Mouse (Mus musculus) embryonic facial prominence, embryonic 13.5 days (tissue): ENCODE measurements around the gene Camkmt. TPM values are rescaled to one million over a fixed set of nuclear protein-coding genes. Genes with fewer than 3 reads are reported as not detected.

ENCODE experiments used
- ATAC-seq: fragments of 200-750 bp; cut with Nextera tagmentation; 2 replicates; pipeline ENCODE4 v1.8.0; 2017; ENCODE audit warnings: low read depth; ENCODE audit not compliant: insufficient number of reproducible peaks, insufficient read depth, low FRiP score, low TSS enrichment
- H3K27ac ChIP-seq: fragments of 300-500 bp; sonication (generic); 2 replicates; pipeline ENCODE4 v1.5.1; 2015; ENCODE audit warnings: moderate library complexity, mild to moderate bottlenecking, inconsistent platforms
- H3K27me3 ChIP-seq: fragments of 300-500 bp; sonication (generic); 2 replicates; pipeline ENCODE4 v1.6.1; 2015; ENCODE audit warnings: mild to moderate bottlenecking, inconsistent platforms
- H3K36me3 ChIP-seq: fragments of 300-500 bp; sonication (generic); 2 replicates; pipeline ENCODE4 v1.6.1; 2015; ENCODE audit warnings: mild to moderate bottlenecking, inconsistent platforms
- H3K4me1 ChIP-seq: fragments of 300-500 bp; sonication (generic); 2 replicates; pipeline ENCODE4 v1.6.1; 2015; ENCODE audit warnings: inconsistent platforms
- H3K4me2 ChIP-seq: fragments of 300-500 bp; sonication (generic); 2 replicates; pipeline ENCODE4 v1.6.1; 2015; ENCODE audit warnings: moderate library complexity, mild to moderate bottlenecking, inconsistent platforms
- H3K4me3 ChIP-seq: fragments of 300-500 bp; sonication (generic); 2 replicates; pipeline ENCODE4 v1.5.1; 2015; ENCODE audit warnings: mild to moderate bottlenecking, inconsistent platforms
- H3K9ac ChIP-seq: fragments of 300-500 bp; sonication (generic); 2 replicates; pipeline ENCODE4 v1.6.1; 2015; ENCODE audit warnings: mild to moderate bottlenecking, inconsistent platforms
- H3K9me3 ChIP-seq: fragments of 300-500 bp; sonication (generic); 2 replicates; pipeline ENCODE4 v1.6.1; 2016; ENCODE audit warnings: inconsistent platforms
- WGBS: fragments of 180-500 bp; shearing (Covaris S2); methylation state at CpG from one replicate; pipeline ENCODE4 v1.1.7; 2015; ENCODE audit warnings: mixed read lengths; 5-methylcytosine and 5-hydroxymethylcytosine counted together
- polyA plus RNA-seq: library from polyadenylated mRNA; unstranded; fragments of >200 nt; fragmentation: Nextera tagmentation; extraction: Ambion mirVana; gene quantifications from 2 replicates; pipeline ENCODE4 v1.2.1, GENCODE M21; 2015

The Camkmt gene
- polyA plus RNA-seq, 1 experiment from 2014 or later, result 16.4 TPM

GRCm38 (mm10) chr17:85309046-85309445 is 218.7 kb downstream of the Camkmt start:
- Histone ChIP-seq H3K27ac (no peak overlapping the region), H3K4me2 (no peak overlapping the region), H3K9me3 (no peaks in the 10 kb centered on the region), H3K4me3 (no peak overlapping the region), H3K4me1 (no peaks in the 10 kb centered on the region), H3K27me3 (no peaks in the 10 kb centered on the region), H3K36me3 (no peaks in the 10 kb centered on the region), H3K9ac (no peak overlapping the region)
- ATAC-seq, result no peak
- WGBS, result 84% methylated on average over 10 of the region's 10 CpGs

- no peak overlapping the region for H3K27ac ChIP-seq
Measured at GRCm38 (mm10) chr17:85311348-85311747, 221.0 kb downstream of the Camkmt start.

GRCm38 (mm10) chr17:85318401-85318800 is 228.0 kb downstream of the Camkmt start:
- Histone ChIP-seq H3K4me1 (peaks cover 6% of the 10 kb centered on the region; the same call in 1 of the 2 replicates), H3K4me3 (no peak overlapping the region), H3K4me2 (no peak overlapping the region), H3K9ac (0 out of 2 replicates have a peak overlapping the region, but pooled peaks have one; percentile 21), H3K27me3 (no peaks in the 10 kb centered on the region), H3K36me3 (no peaks in the 10 kb centered on the region), H3K9me3 (no peaks in the 10 kb centered on the region), H3K27ac (no peak overlapping the region)
- 37% methylated on average over 10 of the region's 10 CpGs for WGBS
- no peak for ATAC-seq

More at GRCm38 (mm10) chr17:85311348-85311747, 221.0 kb downstream of the Camkmt start:
- WGBS, result 75% methylated on average over 13 of the region's 13 CpGs
- Histone ChIP-seq H3K4me2 (no peak overlapping the region), H3K9me3 (no peaks in the 10 kb centered on the region), H3K4me1 (no peaks in the 10 kb centered on the region), H3K9ac (no peak overlapping the region), H3K36me3 (no peaks in the 10 kb centered on the region), H3K27me3 (no peaks in the 10 kb centered on the region), H3K4me3 (no peak overlapping the region)
- no peak for ATAC-seq

- Histone ChIP-seq H3K4me2 (no peak overlapping the region), H3K27ac (no peak overlapping the region), H3K27me3 (no peaks in the 10 kb centered on the region), H3K4me3 (no peak overlapping the region), H3K36me3 (no peaks in the 10 kb centered on the region), H3K4me1 (peaks cover 6% of the 10 kb centered on the region; the same call in 1 of the 2 replicates), H3K9ac (no peak overlapping the region), H3K9me3 (no peaks in the 10 kb centered on the region)
- no peak for ATAC-seq
- WGBS, result 44% methylated on average over 8 of the region's 8 CpGs
Measured at GRCm38 (mm10) chr17:85319779-85320300, 229.5 kb downstream of the Camkmt start.

- Histone ChIP-seq H3K9me3 (no peaks in the 10 kb centered on the region), H3K4me3 (no peak overlapping the region), H3K27me3 (no peaks in the 10 kb centered on the region), H3K27ac (no peak overlapping the region), H3K4me2 (no peak overlapping the region), H3K36me3 (no peaks in the 10 kb centered on the region), H3K9ac (no peak overlapping the region), H3K4me1 (no peaks in the 10 kb centered on the region)
- no peak for ATAC-seq
- WGBS, result 88% methylated on average over 10 of the region's 10 CpGs
Measured at GRCm38 (mm10) chr17:85328901-85329300, 238.5 kb downstream of the Camkmt start.

GRCm38 (mm10) chr17:85335464-85335863 is 245.1 kb downstream of the Camkmt start:
- Histone ChIP-seq H3K9me3 (no peaks in the 10 kb centered on the region), H3K27ac (no peak overlapping the region), H3K4me3 (no peak overlapping the region), H3K27me3 (no peaks in the 10 kb centered on the region), H3K4me2 (no peak overlapping the region), H3K4me1 (no peaks in the 10 kb centered on the region), H3K9ac (no peak overlapping the region), H3K36me3 (no peaks in the 10 kb centered on the region)
- WGBS, result 76% methylated on average over 10 of the region's 10 CpGs
- ATAC-seq, result no peak

- Histone ChIP-seq H3K4me2 (no peak overlapping the region), H3K27me3 (no peaks in the 10 kb centered on the region), H3K36me3 (no peaks in the 10 kb centered on the region), H3K9ac (no peak overlapping the region), H3K4me3 (no peak overlapping the region), H3K27ac (no peak overlapping the region), H3K4me1 (no peaks in the 10 kb centered on the region), H3K9me3 (no peaks in the 10 kb centered on the region)
- no peak for ATAC-seq
- 77% methylated on average over 7 of the region's 7 CpGs for WGBS
Measured at GRCm38 (mm10) chr17:85337666-85338065, 247.3 kb downstream of the Camkmt start.

- H3K36me3 ChIP-seq, result no peaks in the 10 kb centered on the region
- 40% methylated on average over 18 of the region's 18 CpGs for WGBS
- no peaks in the 10 kb centered on the region for H3K9me3 ChIP-seq
- H3K4me1 ChIP-seq, result peaks cover 3% of the 10 kb centered on the region; the same call in 1 of the 2 replicates
- H3K4me3 ChIP-seq, result no peak overlapping the region
- peak overlapping the region; percentile 17; the same call in 1 of the 2 replicates for H3K4me2 ChIP-seq
- no peak for ATAC-seq
- H3K9ac ChIP-seq, result no peak overlapping the region
- no peak overlapping the region for H3K27ac ChIP-seq
- H3K27me3 ChIP-seq, result no peaks in the 10 kb centered on the region
Measured at GRCm38 (mm10) chr17:85341134-85341700, 250.9 kb downstream of the Camkmt start.

- peaks cover 4% of the 10 kb centered on the region; the same call in 1 of the 2 replicates for H3K4me1 ChIP-seq
- 88% methylated on average over 5 of the region's 5 CpGs for WGBS
- no peaks in the 10 kb centered on the region for H3K27me3 ChIP-seq
- H3K36me3 ChIP-seq, result no peaks in the 10 kb centered on the region
- H3K9ac ChIP-seq, result no peak overlapping the region
- H3K27ac ChIP-seq, result no peak overlapping the region
- no peak for ATAC-seq
- H3K9me3 ChIP-seq, result no peaks in the 10 kb centered on the region
- no peak overlapping the region for H3K4me2 ChIP-seq
- no peak overlapping the region for H3K4me3 ChIP-seq
Measured at GRCm38 (mm10) chr17:85342471-85342870, 252.1 kb downstream of the Camkmt start.

GRCm38 (mm10) chr17:85343435-85343834 is 253.1 kb downstream of the Camkmt start:
- Histone ChIP-seq H3K4me2 (no peak overlapping the region), H3K4me3 (no peak overlapping the region), H3K27ac (no peak overlapping the region), H3K4me1 (peaks cover 4% of the 10 kb centered on the region; the same call in 1 of the 2 replicates), H3K9ac (no peak overlapping the region), H3K27me3 (no peaks in the 10 kb centered on the region), H3K36me3 (no peaks in the 10 kb centered on the region), H3K9me3 (no peaks in the 10 kb centered on the region)
- ATAC-seq, result no peak
- WGBS, result 86% methylated on average over 13 of the region's 13 CpGs

- no peaks in the 10 kb centered on the region for H3K9me3 ChIP-seq
- WGBS, result 86% methylated on average over 6 of the region's 6 CpGs
- no peak overlapping the region for H3K4me3 ChIP-seq
- ATAC-seq, result no peak
- H3K4me1 ChIP-seq, result peaks cover 4% of the 10 kb centered on the region; the same call in 1 of the 2 replicates
- no peak overlapping the region for H3K9ac ChIP-seq
- H3K36me3 ChIP-seq, result no peaks in the 10 kb centered on the region
- no peak overlapping the region for H3K27ac ChIP-seq
- H3K27me3 ChIP-seq, result no peaks in the 10 kb centered on the region
- no peak overlapping the region for H3K4me2 ChIP-seq
Measured at GRCm38 (mm10) chr17:85346701-85347100, 256.3 kb downstream of the Camkmt start.

- H3K27me3 ChIP-seq, result no peaks in the 10 kb centered on the region
Measured at GRCm38 (mm10) chr17:85349331-85349935, 259.1 kb downstream of the Camkmt start.

More at GRCm38 (mm10) chr17:85349331-85349935, 259.1 kb downstream of the Camkmt start:
- WGBS, result 54% methylated on average over 8 of the region's 8 CpGs
- Histone ChIP-seq H3K27ac (no peak overlapping the region), H3K4me1 (peaks cover 4% of the 10 kb centered on the region; the same call in 1 of the 2 replicates), H3K9ac (no peak overlapping the region), H3K9me3 (no peaks in the 10 kb centered on the region), H3K36me3 (no peaks in the 10 kb centered on the region), H3K4me3 (no peak overlapping the region), H3K4me2 (no peak overlapping the region)
- ATAC-seq, result no peak
